Mouse (Mus musculus): ENCODE results near the gene Tom1. TPM values are rescaled to one million over a fixed set of nuclear protein-coding genes. Genes with fewer than 3 reads are reported as not detected.

Gene Tom1
- polyA plus RNA-seq, 1 experiment from 2014 or later, result 21.9 TPM

DNA sequence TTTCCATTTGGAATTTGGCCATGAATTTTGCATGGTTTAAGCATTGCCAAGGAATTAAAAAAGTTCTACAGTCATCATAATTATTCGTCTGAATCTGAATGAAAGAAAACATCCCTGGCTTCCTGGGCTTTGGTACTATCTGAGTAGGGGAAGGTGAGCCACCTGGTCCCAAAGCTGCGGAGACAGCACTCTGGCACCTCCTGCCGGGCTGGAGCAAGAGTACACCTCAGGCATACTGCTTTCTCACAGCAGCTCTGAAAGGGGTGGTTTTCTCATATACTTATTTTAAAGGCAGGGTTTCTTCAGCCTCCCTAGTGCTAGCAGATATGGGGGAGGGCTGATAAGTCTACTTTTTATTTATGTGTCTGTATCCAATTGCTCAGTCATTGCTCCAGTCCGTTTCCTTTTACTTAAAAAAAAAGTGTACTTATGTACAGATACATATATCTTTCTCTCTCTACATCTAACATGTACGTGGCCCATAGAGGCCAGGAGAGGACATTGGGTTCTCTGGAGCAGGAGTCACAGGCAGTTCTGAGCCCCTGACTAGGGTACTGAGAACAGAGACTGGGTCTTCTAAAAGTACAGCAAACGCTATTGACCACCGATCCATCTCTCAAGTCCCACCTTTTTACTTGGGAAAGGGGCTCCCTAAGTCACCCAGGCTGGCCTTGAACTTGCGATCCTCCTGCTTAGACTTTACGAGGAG lies 75.2 kb downstream of the Tom1 start:
- WGBS, result under 1% methylated on average over 9 of the region's 9 CpGs

DNA sequence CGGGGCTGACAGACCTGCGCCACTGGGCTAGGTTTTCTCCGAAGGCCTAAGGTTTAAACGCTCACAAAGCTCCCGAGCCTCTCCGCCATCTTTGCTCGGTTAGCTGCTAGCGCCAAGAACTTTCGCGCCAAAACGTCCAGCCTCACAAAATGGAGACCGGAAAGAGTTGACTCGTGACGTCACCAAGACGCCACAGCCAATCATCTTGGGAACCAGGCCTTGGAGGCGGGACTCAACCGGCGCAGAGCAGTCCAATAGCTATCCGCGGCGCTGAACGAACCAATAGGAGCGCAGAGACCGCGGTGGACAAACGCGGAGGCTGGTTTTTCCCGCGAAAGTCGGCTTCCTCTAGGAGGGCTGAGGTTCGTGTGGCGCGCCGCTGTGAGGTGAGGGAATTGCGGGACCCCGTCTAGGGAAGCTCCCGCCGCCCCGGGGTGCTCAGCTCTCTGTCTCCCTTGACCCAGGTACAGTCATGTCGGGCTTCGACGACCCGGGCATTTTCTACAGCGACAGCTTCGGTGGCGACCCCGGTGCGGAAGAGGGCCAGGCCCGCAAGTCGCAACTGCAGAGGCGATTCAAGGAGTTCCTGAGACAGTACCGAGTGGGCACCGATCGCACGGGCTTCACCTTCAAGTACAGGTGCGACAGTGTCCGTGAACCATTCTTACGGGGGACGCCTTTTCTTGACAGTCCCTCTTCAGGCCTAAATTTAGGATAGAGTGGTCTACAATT lies 75.9 kb downstream of the Tom1 start, which contains the start of gene Mcm5:
TSS of gene Mcm5 (plus strand) at position 334 of the 732 bp plus-strand sequence.
- peak within 1 kb of the TSS; percentile 84 for H3K9ac ChIP-seq
- H3K4me2 ChIP-seq, result peak within 1 kb of the TSS; percentile 86
- WGBS, result under 1% methylated on average over 59 of the region's 59 CpGs
- peaks cover 21% of the 10 kb centered on the region for H3K4me1 ChIP-seq
- H3K27ac ChIP-seq, result peak within 1 kb of the TSS; percentile 87
- peak within 1 kb of the TSS; percentile 76 for H3K4me3 ChIP-seq (replicated peaks)
- H3K27me3 ChIP-seq, result no peaks in the 10 kb centered on the region
- H3K9me3 ChIP-seq, result no peaks in the 10 kb centered on the region
- ATAC-seq (ENCODE audit: low FRiP score), result peak; percentile 99
- peaks cover 30% of the 10 kb centered on the region for H3K36me3 ChIP-seq (replicated peaks)

More for the DNA sequence above, 75.2 kb downstream of the Tom1 start:
- Histone ChIP-seq H3K9me3 (no peaks in the 10 kb centered on the region), H3K9ac (peak overlapping the region; percentile 77), H3K4me2 (peak overlapping the region; percentile 70), H3K36me3 (replicated peaks) (peaks cover 23% of the 10 kb centered on the region), H3K4me1 (peaks cover 21% of the 10 kb centered on the region), H3K27ac (peak overlapping the region; percentile 87), H3K4me3 (replicated peaks) (peak overlapping the region; percentile 76), H3K27me3 (no peaks in the 10 kb centered on the region)
- peak; percentile 72 for ATAC-seq (ENCODE audit: low FRiP score)

DNA sequence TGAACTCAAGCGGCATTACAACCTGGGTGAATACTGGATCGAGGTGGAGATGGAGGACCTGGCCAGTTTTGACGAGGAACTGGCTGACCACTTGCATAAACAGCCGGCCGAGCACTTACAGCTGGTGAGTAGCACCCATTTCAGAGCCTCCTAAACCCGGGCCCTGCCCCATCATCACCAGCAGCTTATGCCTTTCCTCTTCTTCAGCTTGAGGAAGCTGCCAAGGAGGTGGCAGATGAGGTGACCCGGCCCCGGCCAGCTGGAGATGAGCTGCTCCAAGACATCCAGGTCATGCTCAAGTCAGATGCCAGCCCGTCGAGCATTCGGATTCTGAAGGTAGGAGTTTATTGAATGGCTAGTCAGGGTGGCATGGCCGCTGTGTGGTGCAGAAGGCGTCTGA lies 76.6 kb downstream of the Tom1 start:
- Histone ChIP-seq H3K4me2 (peak overlapping the region; percentile 86), H3K4me1 (peaks cover 21% of the 10 kb centered on the region), H3K4me3 (replicated peaks) (peak overlapping the region; percentile 76), H3K27ac (no peak overlapping the region), H3K9ac (peak overlapping the region; percentile 84), H3K36me3 (replicated peaks) (peaks cover 37% of the 10 kb centered on the region), H3K27me3 (no peaks in the 10 kb centered on the region), H3K9me3 (no peaks in the 10 kb centered on the region)
- ATAC-seq (ENCODE audit: low FRiP score), result no peak
- WGBS, result 29% methylated on average over 13 of the region's 13 CpGs

DNA sequence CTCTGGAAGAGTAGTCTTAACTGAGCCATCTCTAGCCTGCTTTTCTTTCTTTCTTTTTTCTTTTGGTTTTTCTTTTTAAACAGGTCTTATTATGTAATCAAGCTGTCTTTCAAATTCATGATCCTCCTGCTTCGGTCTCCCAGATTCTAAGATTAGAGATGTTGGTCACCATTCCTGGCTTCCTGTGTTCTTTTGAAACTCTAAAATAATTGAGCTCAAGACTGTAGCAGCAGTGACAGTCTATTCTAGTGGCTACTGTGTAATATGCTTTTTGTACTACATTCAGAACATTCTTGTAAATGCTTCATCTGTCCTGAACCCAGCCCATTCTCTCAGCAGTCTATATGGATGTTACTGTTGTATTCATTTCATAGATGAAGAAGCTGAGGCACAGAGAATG lies 85.0 kb downstream of the Tom1 start:
- H3K27ac ChIP-seq, result no peak overlapping the region
- ATAC-seq (ENCODE audit: low FRiP score), result no peak
- no peaks in the 10 kb centered on the region for H3K27me3 ChIP-seq
- 100% methylated on average over 1 of the region's 1 CpGs for WGBS
- H3K9ac ChIP-seq, result no peak overlapping the region
- H3K36me3 ChIP-seq (replicated peaks), result peaks cover 97% of the 10 kb centered on the region
- no peak overlapping the region for H3K4me3 ChIP-seq (replicated peaks)
- H3K4me1 ChIP-seq, result no peaks in the 10 kb centered on the region
- H3K4me2 ChIP-seq, result no peak overlapping the region
- H3K9me3 ChIP-seq, result no peaks in the 10 kb centered on the region

DNA sequence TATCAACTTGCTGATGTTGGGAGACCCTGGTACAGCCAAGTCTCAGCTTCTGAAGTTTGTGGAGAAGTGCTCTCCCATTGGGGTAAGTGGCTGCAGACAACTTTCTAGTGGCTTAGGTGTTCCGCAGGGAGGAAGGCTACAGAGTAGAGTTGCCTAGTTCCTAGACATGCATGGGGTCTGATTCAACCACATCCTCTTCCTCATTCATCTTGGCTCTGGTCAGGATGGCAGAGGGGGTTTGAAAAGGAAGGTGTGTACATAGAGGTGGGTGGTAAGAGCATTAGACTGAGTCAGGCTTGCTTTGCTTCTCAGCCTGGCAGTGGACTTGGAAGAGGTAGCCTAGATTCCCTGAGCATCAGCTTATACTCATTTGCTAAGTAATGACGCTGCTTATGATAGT lies 85.8 kb downstream of the Tom1 start:
- no peak for ATAC-seq (ENCODE audit: low FRiP score)
- 99% methylated on average over 2 of the region's 2 CpGs for WGBS

More for the DNA sequence above, 85.8 kb downstream of the Tom1 start:
- Histone ChIP-seq H3K9ac (no peak overlapping the region), H3K4me3 (replicated peaks) (no peak overlapping the region), H3K36me3 (replicated peaks) (peaks cover 97% of the 10 kb centered on the region), H3K4me2 (no peak overlapping the region), H3K27me3 (no peaks in the 10 kb centered on the region), H3K4me1 (no peaks in the 10 kb centered on the region), H3K9me3 (no peaks in the 10 kb centered on the region), H3K27ac (no peak overlapping the region)

Other genes starting within 250 kb of the Tom1 start
- not detected in 2 replicates for gene Isx, start 160.5 kb upstream of the Tom1 start, polyA plus RNA-seq (2016; fragmentation: Nextera tagmentation; extraction: Ambion mirVana)
- 48.1 and 49.8 TPM in 2 replicates for gene Hmgxb4, start 40.3 kb upstream of the Tom1 start, polyA plus RNA-seq (2016; fragmentation: Nextera tagmentation; extraction: Ambion mirVana)
- 13.2 and 13.5 TPM in 2 replicates for gene Hmox1, start 59.9 kb downstream of the Tom1 start, polyA plus RNA-seq (2016; fragmentation: Nextera tagmentation; extraction: Ambion mirVana)
- 189 and 190 TPM in 2 replicates for gene Mcm5, start 75.9 kb downstream of the Tom1 start, polyA plus RNA-seq (2016; fragmentation: Nextera tagmentation; extraction: Ambion mirVana)
- gene Rasd2, start 180.2 kb downstream of the Tom1 start, polyA plus RNA-seq (2016; fragmentation: Nextera tagmentation; extraction: Ambion mirVana), result 0.13 and 0.14 TPM in 2 replicates